Mouse (Mus musculus) hindbrain, embryonic 16.5 days (tissue): ENCODE measurements around the gene Gm3005. TPM values are rescaled to one million over a fixed set of nuclear protein-coding genes. Genes with fewer than 3 reads are reported as not detected.
"Not testable (repeated sequence)": the region's sequence is repeated elsewhere in the genome, so short reads cannot be mapped to it uniquely, and the experiment has no call there.

ENCODE experiments used
- ATAC-seq: fragments of 200-750 bp; cut with Nextera tagmentation; 2 replicates; pipeline ENCODE4 v1.8.0; 2017; ENCODE audit warnings: moderate TSS enrichment, moderate library complexity
- H3K27ac ChIP-seq: fragments of 300-500 bp; sonication (generic); 2 replicates; pipeline ENCODE4 v1.5.1; 2014; ENCODE audit warnings: low read depth, mild to moderate bottlenecking, control low read depth, low read length, moderate library complexity
- H3K27me3 ChIP-seq: fragments of 300-500 bp; sonication (generic); replicated peaks from 2 replicates; pipeline ENCODE4 v1.6.1; 2014; ENCODE audit warnings: low read length; ENCODE audit not compliant: control insufficient read depth, insufficient read depth
- H3K36me3 ChIP-seq: fragments of 300-500 bp; sonication (generic); 2 replicates; pipeline ENCODE4 v1.6.1; 2014; ENCODE audit warnings: mild to moderate bottlenecking, low read length, moderate library complexity, mixed read lengths; ENCODE audit not compliant: control insufficient read depth, insufficient read depth
- H3K4me1 ChIP-seq: fragments of 300-500 bp; sonication (generic); 2 replicates; pipeline ENCODE4 v1.6.1; 2014; ENCODE audit warnings: low read depth, low read length; ENCODE audit not compliant: control insufficient read depth, insufficient read depth
- H3K4me2 ChIP-seq: fragments of 300-500 bp; sonication (generic); 2 replicates; pipeline ENCODE4 v1.6.1; 2014; ENCODE audit warnings: mild to moderate bottlenecking, low read length, control low read depth, moderate library complexity
- H3K4me3 ChIP-seq: fragments of 300-500 bp; sonication (generic); 2 replicates; pipeline ENCODE4 v1.5.1; 2014; ENCODE audit warnings: mild to moderate bottlenecking, low read length, control low read depth, moderate library complexity
- H3K9ac ChIP-seq: fragments of 300-500 bp; sonication (generic); 2 replicates; pipeline ENCODE4 v1.6.1; 2014; ENCODE audit warnings: low read depth, mild to moderate bottlenecking, control low read depth, low read length, moderate library complexity
- H3K9me3 ChIP-seq: fragments of 300-500 bp; sonication (generic); 2 replicates; pipeline ENCODE4 v1.6.1; 2014; ENCODE audit warnings: mild to moderate bottlenecking, low read length, moderate library complexity; ENCODE audit not compliant: control insufficient read depth
- WGBS: fragments of 180-500 bp; shearing (Covaris S2); extraction: QIAGEN DNeasy Blood & Tissue Kit; methylation state at CpG from one replicate; pipeline ENCODE4 v1.1.7; 2014; 5-methylcytosine and 5-hydroxymethylcytosine counted together
- polyA plus RNA-seq: library from polyadenylated mRNA; unstranded; fragments of >200 nt; fragmentation: Nextera tagmentation; extraction: Ambion mirVana; gene quantifications from 2 replicates; pipeline ENCODE4 v1.2.1, GENCODE M21; 2015

Gm3005 gene
- 11.2 and 13.9 TPM in 2 replicates for polyA plus RNA-seq

DNA sequence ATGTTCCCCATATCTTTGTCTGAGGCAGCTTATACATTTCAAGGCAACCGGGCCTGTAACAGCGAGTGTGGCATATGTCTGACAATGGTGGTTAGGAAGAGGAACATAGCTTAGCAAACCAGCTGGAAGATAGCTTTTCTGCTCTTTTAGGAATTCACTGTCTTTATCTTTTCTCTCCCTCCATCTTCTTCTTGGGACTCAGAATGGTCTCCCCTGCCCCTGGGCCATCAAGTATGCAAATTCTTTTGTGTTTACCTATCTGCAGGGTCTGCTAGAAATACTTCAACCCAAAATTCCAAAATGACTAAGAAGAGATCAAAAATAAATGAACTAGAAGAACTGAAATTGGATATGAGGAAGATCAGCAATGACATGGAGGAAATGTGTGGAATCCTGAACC lies at the start of gene Gm3005:
Gene Gm3005, plus strand, starts transcription at position 301 of the 400 bp plus-strand sequence.
- not testable (repeated sequence) for H3K27ac ChIP-seq, H3K4me2 ChIP-seq, H3K4me1 ChIP-seq, H3K9me3 ChIP-seq, ATAC-seq, H3K27me3 ChIP-seq, H3K9ac ChIP-seq, H3K4me3 ChIP-seq, H3K36me3 ChIP-seq
- WGBS = no CpG with 5 or more reads among the region's 2 CpGs

DNA sequence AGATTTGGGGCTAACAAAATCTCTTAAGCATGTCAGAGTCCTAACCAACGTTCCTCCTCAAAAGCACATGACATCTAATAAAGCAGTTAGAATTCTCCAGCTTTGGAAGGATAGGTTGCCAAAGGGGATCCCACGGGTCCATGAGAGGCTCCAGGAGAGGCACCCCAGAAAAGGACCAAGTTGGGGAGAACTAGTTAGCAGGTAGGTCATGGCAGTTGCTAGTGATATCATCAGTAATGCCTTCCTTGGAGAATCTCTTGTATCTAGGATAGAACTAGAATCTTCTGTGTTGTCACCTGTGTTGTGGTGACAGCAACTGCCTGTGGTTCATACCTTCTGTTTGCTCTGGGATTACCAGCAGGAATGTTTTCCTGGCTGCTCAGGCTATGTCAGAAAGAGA lies 33.1 kb upstream of the Gm3005 start, which contains the start of gene Gm10413:
Gene Gm10413, plus strand, starts transcription at position 301 of the 400 bp plus-strand sequence.
- not testable (repeated sequence) for H3K36me3 ChIP-seq, H3K27ac ChIP-seq, H3K4me1 ChIP-seq, H3K27me3 ChIP-seq, H3K4me2 ChIP-seq, H3K9me3 ChIP-seq, ATAC-seq, H3K4me3 ChIP-seq, H3K9ac ChIP-seq
- WGBS = no CpG with 5 or more reads among the region's 2 CpGs

DNA sequence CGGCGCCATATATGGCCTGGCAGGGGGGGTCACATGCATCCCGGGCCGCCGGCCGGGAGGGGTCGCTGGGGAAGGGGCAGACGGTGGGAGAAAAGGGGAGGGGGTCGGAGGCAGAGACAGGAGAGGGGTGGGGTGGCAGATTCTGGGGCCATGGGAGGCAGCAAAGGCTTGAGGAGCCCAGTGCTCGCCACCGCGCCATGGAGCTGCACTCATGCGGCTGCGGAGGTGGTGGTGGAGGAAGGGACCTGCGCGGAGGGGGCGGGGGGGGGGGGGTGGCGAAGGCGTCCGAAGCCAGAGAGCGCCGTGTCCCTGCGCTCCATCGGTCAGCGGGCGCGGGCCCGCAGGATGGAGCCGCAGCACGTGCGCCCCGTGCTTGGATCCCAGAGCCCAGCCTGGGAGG lies 15.6 kb upstream of the Gm3005 start, which contains the start of gene Gm10409:
Gene Gm10409, plus strand, starts transcription at position 301 of the 400 bp plus-strand sequence.
- WGBS = no CpG with 5 or more reads among the region's 32 CpGs
- not testable (repeated sequence) for H3K36me3 ChIP-seq, H3K27me3 ChIP-seq, ATAC-seq, H3K9ac ChIP-seq, H3K4me2 ChIP-seq, H3K4me3 ChIP-seq, H3K27ac ChIP-seq, H3K4me1 ChIP-seq, H3K9me3 ChIP-seq

DNA sequence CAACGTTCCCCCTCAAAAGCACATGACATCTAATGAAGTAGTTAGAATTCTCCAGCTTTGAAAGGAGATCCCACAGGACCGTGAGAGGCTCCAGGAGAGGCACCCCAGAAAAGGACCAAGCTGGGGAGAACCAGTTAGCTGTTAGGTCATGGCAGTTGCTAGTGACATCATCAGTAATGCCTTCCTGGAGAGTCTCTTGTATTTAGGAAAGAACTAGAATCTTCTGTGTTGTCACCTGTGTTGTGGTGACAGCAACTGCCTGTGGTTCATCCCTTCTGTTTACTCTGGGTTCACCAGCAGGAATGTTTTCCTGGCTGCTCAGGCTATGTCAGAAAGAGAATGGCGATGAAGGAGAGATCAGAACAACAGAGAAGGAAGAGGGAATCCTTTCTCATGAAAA lies 21.2 kb downstream of the Gm3005 start, which contains the start of gene Gm10408:
Gene Gm10408, plus strand, starts transcription at position 301 of the 400 bp plus-strand sequence.
- no CpG with 5 or more reads among the region's 3 CpGs for WGBS

DNA sequence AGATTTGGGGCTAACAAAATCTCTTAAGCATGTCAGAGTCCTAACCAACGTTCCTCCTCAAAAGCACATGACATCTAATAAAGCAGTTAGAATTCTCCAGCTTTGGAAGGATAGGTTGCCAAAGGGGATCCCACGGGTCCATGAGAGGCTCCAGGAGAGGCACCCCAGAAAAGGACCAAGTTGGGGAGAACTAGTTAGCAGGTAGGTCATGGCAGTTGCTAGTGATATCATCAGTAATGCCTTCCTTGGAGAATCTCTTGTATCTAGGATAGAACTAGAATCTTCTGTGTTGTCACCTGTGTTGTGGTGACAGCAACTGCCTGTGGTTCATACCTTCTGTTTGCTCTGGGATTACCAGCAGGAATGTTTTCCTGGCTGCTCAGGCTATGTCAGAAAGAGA lies 206.3 kb downstream of the Gm3005 start, which contains the start of gene Gm3012:
Gene Gm3012, plus strand, starts transcription at position 301 of the 400 bp plus-strand sequence.
- not testable (repeated sequence) for H3K4me3 ChIP-seq, H3K27me3 ChIP-seq, H3K27ac ChIP-seq, ATAC-seq, H3K9ac ChIP-seq, H3K9me3 ChIP-seq, H3K4me2 ChIP-seq, H3K36me3 ChIP-seq, H3K4me1 ChIP-seq
- WGBS = no CpG with 5 or more reads among the region's 2 CpGs

More for the DNA sequence above, 21.2 kb downstream of the Gm3005 start, which contains the start of gene Gm10408:
- not testable (repeated sequence) for H3K9me3 ChIP-seq, ATAC-seq, H3K4me3 ChIP-seq, H3K27me3 ChIP-seq, H3K9ac ChIP-seq, H3K4me2 ChIP-seq, H3K27ac ChIP-seq, H3K36me3 ChIP-seq, H3K4me1 ChIP-seq

Other genes starting within 250 kb of the Gm3005 start
- gene Gm5795, start 239.8 kb upstream of the Gm3005 start, polyA plus RNA-seq = 0.21 and 0.26 TPM in 2 replicates
- gene D830030K20Rik, start 219.6 kb upstream of the Gm3005 start, polyA plus RNA-seq = 35.8 and 39.9 TPM in 2 replicates
- gene Gm2956, start 95.5 kb upstream of the Gm3005 start, polyA plus RNA-seq = 0.21 TPM in 1 of 2 replicates, not detected in the other
- gene Gm10413, start 33.0 kb upstream of the Gm3005 start, polyA plus RNA-seq = not detected in 2 replicates
- 19.9 and 23.2 TPM in 2 replicates for gene Gm10409, start 15.5 kb upstream of the Gm3005 start, polyA plus RNA-seq
- 0.12 TPM in 1 of 2 replicates, not detected in the other for gene Gm10408, start 21.3 kb downstream of the Gm3005 start, polyA plus RNA-seq
- not detected in 2 replicates for gene Gm3012, start 206.4 kb downstream of the Gm3005 start, polyA plus RNA-seq
- 19.9 and 23.2 TPM in 2 replicates for gene Gm3020, start 223.9 kb downstream of the Gm3005 start, polyA plus RNA-seq